Mouse (Mus musculus): ENCODE results near the gene Cpeb2. TPM values are rescaled to one million over a fixed set of nuclear protein-coding genes. Genes with fewer than 3 reads are reported as not detected.

The Cpeb2 gene
- polyA plus RNA-seq, 1 experiment from 2014 or later, result 3.1 TPM

DNA sequence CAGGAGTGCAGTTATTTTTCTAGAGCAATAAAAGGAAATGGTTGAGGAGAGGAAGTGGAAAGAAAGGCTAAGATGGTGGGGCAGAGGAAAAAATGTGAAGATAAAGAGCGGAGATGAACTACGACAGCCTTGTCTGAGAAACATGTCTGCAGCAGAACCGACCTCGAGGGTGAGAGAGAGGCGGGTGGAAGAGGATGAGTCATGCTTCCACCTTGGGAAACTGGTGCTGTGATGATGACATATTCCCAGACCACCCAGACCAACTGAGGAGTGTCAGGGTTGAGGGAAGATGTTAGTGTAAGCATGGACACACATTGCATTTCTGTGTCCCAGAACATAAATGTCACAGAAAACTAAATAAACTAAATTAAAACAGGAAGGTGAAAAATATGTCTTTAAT, 5.4 kb upstream of the Cpeb2 start:
- WGBS, result 48% methylated on average over 5 of the region's 5 CpGs
- no peak overlapping the region for H3K4me3 ChIP-seq (ENCODE audit: low read depth, low read length)
- no peaks in the 10 kb centered on the region for H3K4me1 ChIP-seq (replicated peaks; ENCODE audit: control insufficient read depth, insufficient read depth, low read length)
- no peak overlapping the region for H3K9ac ChIP-seq (ENCODE audit: low read depth, low read length)
- H3K4me2 ChIP-seq (replicated peaks; ENCODE audit: low read depth), result no peak overlapping the region
- no peak overlapping the region for H3K27ac ChIP-seq (ENCODE audit: low read depth, low read length)
- no peaks in the 10 kb centered on the region for H3K36me3 ChIP-seq (ENCODE audit: control insufficient read depth, insufficient read depth)
- H3K27me3 ChIP-seq (replicated peaks; ENCODE audit: control insufficient read depth, insufficient read depth, low read length), result no peaks in the 10 kb centered on the region
- H3K9me3 ChIP-seq (ENCODE audit: control insufficient read depth), result no peaks in the 10 kb centered on the region
- no peak for TF ChIP-seq CTCF (IDR thresholded peaks at IDR 0.05; ENCODE audit: low read depth)
- no peak for ATAC-seq

- H3K4me1 ChIP-seq (replicated peaks; ENCODE audit: control insufficient read depth, insufficient read depth, low read length), result no peaks in the 10 kb centered on the region
- H3K9me3 ChIP-seq (ENCODE audit: control insufficient read depth), result no peaks in the 10 kb centered on the region
- no peak overlapping the region for H3K4me2 ChIP-seq (replicated peaks; ENCODE audit: low read depth)
- no peaks in the 10 kb centered on the region for H3K36me3 ChIP-seq (ENCODE audit: control insufficient read depth, insufficient read depth)
- WGBS, result 79% methylated on average over 2 of the region's 2 CpGs
- H3K27me3 ChIP-seq (replicated peaks; ENCODE audit: control insufficient read depth, insufficient read depth, low read length), result no peaks in the 10 kb centered on the region
- H3K4me3 ChIP-seq (ENCODE audit: low read depth, low read length), result no peak overlapping the region
- H3K9ac ChIP-seq (ENCODE audit: low read depth, low read length), result no peak overlapping the region
- H3K27ac ChIP-seq (ENCODE audit: low read depth, low read length), result no peak overlapping the region
- TF ChIP-seq CTCF (IDR thresholded peaks at IDR 0.05; ENCODE audit: low read depth), result no peak
- no peak for ATAC-seq
Observed at GRCm38 (mm10) chr5:43231061-43231460, 1.9 kb upstream of the Cpeb2 start.

DNA sequence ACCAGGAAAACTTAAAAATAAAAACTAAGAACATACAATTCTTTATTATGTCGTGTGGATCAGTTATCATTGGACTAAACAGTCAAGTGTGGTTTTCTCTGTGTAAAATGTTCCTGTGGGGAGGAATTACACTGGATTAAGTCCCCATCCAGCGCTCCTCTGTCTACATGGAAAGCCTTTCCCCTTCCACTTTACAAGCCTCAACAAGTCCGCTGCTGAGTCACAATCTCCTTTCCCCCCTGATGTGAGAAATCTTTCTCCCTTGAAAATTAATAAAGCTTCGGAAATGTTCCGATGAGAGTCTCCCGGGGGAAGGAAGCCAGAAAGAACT, 856 bp upstream of the Cpeb2 start:
- H3K4me1 ChIP-seq (replicated peaks; ENCODE audit: control insufficient read depth, insufficient read depth, low read length), result no peaks in the 10 kb centered on the region
- H3K9me3 ChIP-seq (ENCODE audit: control insufficient read depth), result no peaks in the 10 kb centered on the region
- no peaks in the 10 kb centered on the region for H3K27me3 ChIP-seq (replicated peaks; ENCODE audit: control insufficient read depth, insufficient read depth, low read length)
- H3K36me3 ChIP-seq (ENCODE audit: control insufficient read depth, insufficient read depth), result no peaks in the 10 kb centered on the region
- H3K9ac ChIP-seq (ENCODE audit: low read depth, low read length), result peak overlapping the region; percentile 93
- ATAC-seq, result no peak
- TF ChIP-seq CTCF (IDR thresholded peaks at IDR 0.05; ENCODE audit: low read depth), result no peak
- H3K4me2 ChIP-seq (replicated peaks; ENCODE audit: low read depth), result peak overlapping the region; percentile 91
- H3K4me3 ChIP-seq (ENCODE audit: low read depth, low read length), result peak overlapping the region; percentile 93
- WGBS, result 5% methylated on average over 6 of the region's 6 CpGs
- peak overlapping the region; percentile 97 for H3K27ac ChIP-seq (ENCODE audit: low read depth, low read length)

GRCm38 (mm10) chr5:43233316-43234181, 579 bp downstream of the Cpeb2 start:
- H3K27ac ChIP-seq (ENCODE audit: low read depth, low read length), result peak overlapping the region; percentile 97
- H3K36me3 ChIP-seq (ENCODE audit: control insufficient read depth, insufficient read depth), result no peaks in the 10 kb centered on the region
- ATAC-seq, result peak; percentile 65
- no peaks in the 10 kb centered on the region for H3K9me3 ChIP-seq (ENCODE audit: control insufficient read depth)
- peak overlapping the region; percentile 91 for H3K4me2 ChIP-seq (replicated peaks; ENCODE audit: low read depth)
- H3K4me1 ChIP-seq (replicated peaks; ENCODE audit: control insufficient read depth, insufficient read depth, low read length), result no peaks in the 10 kb centered on the region
- under 1% methylated on average over 72 of the region's 101 CpGs for WGBS
- peak overlapping the region; percentile 93 for H3K4me3 ChIP-seq (ENCODE audit: low read depth, low read length)
- TF ChIP-seq CTCF (IDR thresholded peaks at IDR 0.05; ENCODE audit: low read depth), result no peak
- peak overlapping the region; percentile 93 for H3K9ac ChIP-seq (ENCODE audit: low read depth, low read length)
- H3K27me3 ChIP-seq (replicated peaks; ENCODE audit: control insufficient read depth, insufficient read depth, low read length), result no peaks in the 10 kb centered on the region

DNA sequence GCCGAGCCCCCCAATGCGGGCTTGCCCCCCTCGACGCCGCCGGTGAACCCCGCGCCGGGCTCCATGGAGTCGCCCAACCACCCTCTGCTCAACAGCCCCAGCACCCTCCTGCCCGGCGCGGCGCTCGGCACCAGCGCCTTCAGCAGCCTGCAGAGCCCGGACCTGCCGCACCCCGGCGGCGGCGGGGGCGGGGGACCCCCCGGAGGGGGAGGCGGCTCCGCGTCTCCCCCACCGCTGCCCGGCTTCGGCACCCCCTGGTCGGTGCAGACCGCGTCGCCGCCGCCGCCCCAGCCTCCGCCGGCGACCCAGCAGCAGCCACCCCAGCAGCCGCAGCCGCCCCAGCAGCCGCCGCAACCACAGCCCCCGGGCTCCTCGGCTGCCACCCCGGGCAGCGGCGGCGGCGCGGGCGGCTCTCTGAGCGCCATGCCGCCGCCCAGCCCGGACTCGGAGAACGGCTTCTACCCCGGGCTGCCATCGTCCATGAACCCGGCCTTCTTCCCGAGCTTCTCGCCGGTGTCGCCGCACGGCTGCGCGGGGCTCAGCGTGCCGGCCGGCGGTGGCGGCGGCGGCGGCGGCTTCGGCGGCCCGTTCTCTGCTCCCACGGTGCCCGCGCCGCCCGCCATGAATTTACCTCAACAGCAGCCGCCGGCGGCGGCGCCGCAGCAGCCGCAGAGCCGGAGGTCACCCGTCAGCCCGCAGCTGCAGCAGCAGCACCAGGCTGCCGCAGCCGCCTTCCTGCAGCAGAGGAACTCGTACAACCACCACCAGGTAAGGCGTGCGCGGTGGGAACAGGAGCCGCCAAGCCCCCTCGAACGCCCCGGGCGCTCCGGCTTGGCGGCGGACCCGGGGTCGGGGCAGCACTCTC, 1.6 kb downstream of the Cpeb2 start:
- ATAC-seq, result peak; percentile 40
- Histone ChIP-seq H3K9ac (ENCODE audit: low read depth, low read length) (peak overlapping the region; percentile 93), H3K9me3 (ENCODE audit: control insufficient read depth) (no peaks in the 10 kb centered on the region), H3K36me3 (ENCODE audit: control insufficient read depth, insufficient read depth) (peaks cover 4% of the 10 kb centered on the region; the same call in 1 of the 2 replicates), H3K27me3 (replicated peaks; ENCODE audit: control insufficient read depth, insufficient read depth, low read length) (no peaks in the 10 kb centered on the region), H3K4me2 (replicated peaks; ENCODE audit: low read depth) (peak overlapping the region; percentile 91), H3K4me1 (replicated peaks; ENCODE audit: control insufficient read depth, insufficient read depth, low read length) (no peaks in the 10 kb centered on the region), H3K4me3 (ENCODE audit: low read depth, low read length) (peak overlapping the region; percentile 93), H3K27ac (ENCODE audit: low read depth, low read length) (peak overlapping the region; percentile 97)
- 0 out of 2 replicates have a peak, but pooled peaks have one; percentile 4 for TF ChIP-seq CTCF (IDR thresholded peaks at IDR 0.05; ENCODE audit: low read depth)
- WGBS, result under 1% methylated on average over 64 of the region's 113 CpGs

DNA sequence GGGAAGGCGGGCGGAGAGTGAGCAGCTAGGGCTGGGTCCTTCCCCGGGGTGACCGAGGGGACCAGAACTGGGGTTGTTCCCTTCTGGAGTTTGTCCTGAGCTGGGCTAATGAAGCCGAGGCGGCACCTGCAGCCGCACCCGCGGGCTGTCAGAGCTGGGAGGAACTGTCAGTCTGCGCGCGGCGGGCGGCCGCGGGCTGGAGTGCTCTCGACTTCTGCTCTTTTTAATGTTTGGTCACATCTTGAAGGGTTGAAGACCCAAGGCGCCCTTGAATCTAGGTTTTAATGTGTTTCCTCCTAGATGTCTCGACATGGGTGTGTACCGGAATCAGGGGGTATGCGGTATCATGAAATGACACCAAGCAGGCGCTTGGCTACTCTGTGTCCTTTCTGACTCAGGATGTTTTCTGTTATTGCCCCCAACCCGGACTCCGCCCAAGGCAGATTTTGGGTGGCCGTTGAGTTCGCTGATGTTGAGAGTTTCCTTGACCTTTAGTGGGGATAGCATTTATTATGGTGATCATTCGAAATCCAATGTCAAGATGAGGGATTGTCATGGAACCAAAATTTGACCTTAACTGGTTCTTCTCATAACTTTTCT, 2.3 kb downstream of the Cpeb2 start:
- no peak for TF ChIP-seq CTCF (IDR thresholded peaks at IDR 0.05; ENCODE audit: low read depth)
- WGBS, result 2% methylated on average over 27 of the region's 27 CpGs
- peak overlapping the region; percentile 97 for H3K27ac ChIP-seq (ENCODE audit: low read depth, low read length)
- no peaks in the 10 kb centered on the region for H3K4me1 ChIP-seq (replicated peaks; ENCODE audit: control insufficient read depth, insufficient read depth, low read length)
- peak overlapping the region; percentile 93 for H3K9ac ChIP-seq (ENCODE audit: low read depth, low read length)
- peaks cover 4% of the 10 kb centered on the region; the same call in 1 of the 2 replicates for H3K36me3 ChIP-seq (ENCODE audit: control insufficient read depth, insufficient read depth)
- no peaks in the 10 kb centered on the region for H3K9me3 ChIP-seq (ENCODE audit: control insufficient read depth)
- ATAC-seq, result 0 out of 2 replicates have a peak, but pooled peaks have one; percentile 2
- peak overlapping the region; percentile 91 for H3K4me2 ChIP-seq (replicated peaks; ENCODE audit: low read depth)
- H3K4me3 ChIP-seq (ENCODE audit: low read depth, low read length), result peak overlapping the region; percentile 93
- no peaks in the 10 kb centered on the region for H3K27me3 ChIP-seq (replicated peaks; ENCODE audit: control insufficient read depth, insufficient read depth, low read length)

Measured in intestine, postnatal 0 days (tissue).